Mouse (Mus musculus) yolk sac, embryonic 10.5 days (tissue): Measurements from ENCODE around the gene Tmem117.

Source experiments
- DNase-seq: peaks from one replicate; pipeline ENCODE4 v3.0.0-alpha.2; 2017; ENCODE audit warnings: low spot score

The Tmem117 gene

DNA sequence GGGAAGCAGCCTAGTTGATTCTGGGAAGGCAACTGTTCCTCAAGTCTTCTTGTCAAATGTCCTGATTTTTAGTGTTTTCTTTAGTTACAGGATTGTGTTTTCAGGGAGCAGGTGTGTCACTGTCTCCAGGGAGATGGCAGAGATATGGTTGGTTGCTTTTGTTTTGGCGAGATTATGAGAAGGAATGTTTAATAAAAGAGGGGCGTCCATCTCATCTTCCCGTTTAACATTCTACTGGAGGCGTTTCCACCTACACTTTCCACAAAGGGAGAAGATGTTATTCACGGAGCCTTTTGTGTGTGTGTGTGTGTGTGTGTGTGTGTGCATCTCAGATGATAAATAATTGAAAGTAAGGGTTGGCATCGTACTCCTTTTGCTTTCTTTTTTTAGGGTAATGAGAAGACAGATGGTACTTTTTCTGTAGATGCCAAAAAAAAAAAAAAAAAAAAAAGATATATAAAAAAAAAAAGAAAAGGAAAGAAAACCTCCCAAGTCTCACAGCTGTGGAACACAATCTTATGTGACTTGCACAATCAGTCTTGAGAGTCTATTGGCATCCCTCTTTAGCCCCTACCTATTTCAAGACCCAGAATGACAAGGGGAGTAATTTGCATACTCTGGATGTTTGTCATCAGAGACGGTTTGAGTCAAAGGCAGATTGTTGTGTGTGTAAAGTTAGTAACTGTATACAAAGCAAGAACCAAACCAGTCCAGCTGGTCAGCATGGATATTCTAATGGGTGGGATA is 142.0 kb downstream of the Tmem117 start:
- DNase-seq = no peak

DNA sequence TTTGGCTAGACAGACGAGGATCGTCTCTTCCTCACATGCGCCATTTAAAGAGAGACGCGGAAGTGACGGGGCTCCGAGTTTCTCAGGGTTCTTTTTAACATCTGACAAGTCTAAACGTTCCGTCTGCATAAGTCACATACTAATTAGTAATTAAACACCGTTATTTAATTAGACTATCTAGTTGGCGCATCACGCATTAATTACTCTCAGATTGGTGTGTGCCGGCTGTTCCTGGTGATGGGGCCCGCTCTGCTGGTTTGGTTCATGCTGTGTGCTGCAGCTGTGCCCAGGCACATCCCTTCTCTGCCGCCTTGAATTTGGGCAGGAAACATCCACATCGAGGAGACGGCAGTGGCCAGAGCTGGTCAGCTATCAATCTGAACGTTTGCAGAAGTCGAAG is 142.7 kb downstream of the Tmem117 start:
- DNase-seq = no peak

DNA sequence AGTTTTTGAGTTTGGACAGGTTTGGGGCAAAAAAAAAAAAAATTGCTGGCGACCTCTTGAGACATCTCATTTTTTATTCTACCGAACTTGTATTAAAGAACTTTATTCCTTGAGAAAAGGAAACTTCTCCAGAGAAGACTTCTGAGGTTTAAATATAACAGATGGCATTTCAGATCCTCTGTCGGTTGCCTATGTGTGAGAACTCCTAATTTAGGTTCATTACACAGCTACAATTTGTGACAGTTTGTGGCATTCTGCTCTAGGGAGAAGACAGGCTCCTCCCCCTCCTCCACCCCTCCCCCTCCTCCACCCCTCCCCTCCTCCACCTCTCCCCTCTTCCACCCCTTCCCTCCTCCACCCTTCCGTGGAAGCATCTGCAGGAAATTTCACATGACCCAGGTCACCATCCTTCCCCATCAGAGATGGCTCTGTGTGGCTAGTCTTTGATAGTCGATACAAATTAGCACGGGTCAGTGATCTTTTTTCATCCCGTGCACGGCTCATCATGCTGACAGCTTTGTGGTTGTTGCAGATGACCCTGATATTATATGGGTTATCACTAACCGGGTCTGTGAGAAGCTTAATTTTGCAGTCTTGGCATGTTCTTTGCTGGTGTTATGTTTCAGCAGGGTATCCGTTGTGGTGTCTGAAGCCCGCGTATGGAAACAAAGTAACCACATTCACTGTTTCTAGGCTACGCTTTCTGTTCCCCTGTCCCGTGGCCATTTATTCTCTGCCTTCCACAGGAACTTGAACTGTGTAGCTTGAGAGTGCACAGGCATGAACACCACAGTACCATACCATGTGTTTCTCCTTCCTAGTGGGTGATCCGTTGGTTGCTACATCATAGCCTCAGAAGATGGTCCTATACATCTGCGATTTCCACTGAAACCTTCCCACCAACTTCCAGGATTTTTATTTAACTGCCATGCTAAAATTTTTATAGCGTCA is 147.4 kb downstream of the Tmem117 start:
- DNase-seq = no peak

DNA sequence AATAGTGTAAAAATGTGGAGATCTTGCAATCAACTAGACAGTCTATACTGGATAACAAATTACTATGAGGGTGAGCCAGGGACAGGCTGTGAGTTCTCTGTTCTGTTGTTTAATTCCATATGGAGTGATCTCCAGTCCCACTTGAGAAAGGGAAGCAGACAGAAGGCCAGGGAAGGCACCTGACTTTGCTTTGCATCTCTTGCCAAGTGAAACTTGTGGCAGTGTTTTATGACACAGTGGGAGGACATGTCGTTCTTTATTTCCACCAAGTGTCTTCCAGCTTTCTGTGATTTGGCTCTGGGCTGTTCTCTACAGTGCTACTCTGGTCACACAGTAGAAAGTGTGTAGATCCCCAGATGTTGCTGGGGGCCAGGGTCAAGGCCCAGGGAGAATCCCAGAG is 152.5 kb downstream of the Tmem117 start:
- DNase-seq = no peak

DNA sequence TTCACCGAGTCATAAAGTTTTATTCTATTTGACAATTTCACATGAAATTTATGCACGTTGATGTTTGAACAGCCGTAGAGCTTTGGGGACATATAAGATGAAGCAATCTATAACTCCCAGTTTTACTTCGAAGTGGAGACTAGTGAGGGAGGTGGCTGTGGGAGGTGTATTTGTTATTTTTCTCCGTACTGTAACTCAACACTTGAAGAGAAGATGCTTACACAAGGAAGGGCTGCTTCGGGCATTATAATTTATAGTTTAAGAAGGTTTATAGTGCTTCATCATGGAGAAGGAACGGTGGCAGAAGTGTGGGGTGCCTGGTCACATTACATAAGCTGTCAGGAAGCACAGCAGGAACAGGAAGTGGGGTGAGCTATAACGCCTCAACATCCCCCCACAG is 164.4 kb downstream of the Tmem117 start:
- no peak for DNase-seq

DNA sequence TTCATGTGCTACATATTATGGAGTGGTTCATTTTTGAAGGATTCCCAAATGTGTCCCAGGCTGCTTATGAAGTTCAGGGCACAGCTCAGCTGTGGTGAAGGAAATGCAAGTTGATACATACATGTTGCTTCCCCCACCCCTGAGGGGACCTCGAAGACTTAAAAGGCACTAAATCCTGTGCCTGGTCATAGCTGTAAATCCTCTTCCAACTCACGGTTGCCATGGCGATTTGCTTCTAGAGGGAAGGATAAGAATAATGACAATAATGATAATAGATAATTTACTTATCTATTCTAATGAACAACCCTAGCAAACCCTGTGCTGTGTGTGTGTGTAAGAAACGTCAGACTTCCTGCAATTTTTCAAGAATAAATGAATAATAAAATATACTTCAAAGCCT is 166.5 kb downstream of the Tmem117 start:
- DNase-seq = no peak

DNA sequence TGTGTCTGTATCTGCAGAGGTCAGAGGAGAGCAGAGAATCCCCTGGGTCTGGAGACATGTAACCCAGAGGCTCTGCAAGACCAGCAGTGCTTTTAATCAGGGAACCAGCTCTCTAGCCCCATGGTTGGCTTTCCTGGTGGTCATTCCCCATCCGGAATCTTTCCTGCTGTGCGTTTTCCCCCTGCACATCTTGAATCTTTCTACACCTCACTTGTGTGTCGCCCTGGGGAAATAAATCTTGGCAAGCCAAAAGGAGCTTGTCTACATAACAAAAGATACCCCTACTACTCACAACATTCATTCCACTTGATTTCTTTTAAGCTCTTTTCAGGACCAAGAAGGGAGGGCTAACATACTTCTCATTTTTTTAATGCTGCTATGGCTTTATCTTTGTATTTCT is 169.2 kb downstream of the Tmem117 start:
- DNase-seq = no peak

DNA sequence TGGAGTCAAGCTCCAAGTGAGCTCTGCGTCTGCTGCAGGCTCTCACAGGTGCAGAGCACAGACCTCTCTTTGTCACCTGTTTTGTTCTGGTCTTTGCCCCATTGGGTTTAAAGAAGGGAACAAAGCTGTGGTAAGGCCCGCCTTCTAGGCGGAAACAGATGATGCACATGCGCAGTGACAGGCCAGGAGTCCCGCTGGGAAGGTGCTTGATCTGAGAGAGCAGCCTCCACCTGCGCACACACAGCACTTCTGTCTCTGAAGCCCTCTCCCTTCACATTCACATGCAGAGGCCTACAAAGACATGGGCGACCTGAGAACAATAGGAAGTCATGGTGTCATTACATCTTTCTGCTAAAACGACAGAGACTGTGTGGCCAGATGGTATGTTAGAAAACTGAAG is 172.4 kb downstream of the Tmem117 start:
- no peak for DNase-seq

DNA sequence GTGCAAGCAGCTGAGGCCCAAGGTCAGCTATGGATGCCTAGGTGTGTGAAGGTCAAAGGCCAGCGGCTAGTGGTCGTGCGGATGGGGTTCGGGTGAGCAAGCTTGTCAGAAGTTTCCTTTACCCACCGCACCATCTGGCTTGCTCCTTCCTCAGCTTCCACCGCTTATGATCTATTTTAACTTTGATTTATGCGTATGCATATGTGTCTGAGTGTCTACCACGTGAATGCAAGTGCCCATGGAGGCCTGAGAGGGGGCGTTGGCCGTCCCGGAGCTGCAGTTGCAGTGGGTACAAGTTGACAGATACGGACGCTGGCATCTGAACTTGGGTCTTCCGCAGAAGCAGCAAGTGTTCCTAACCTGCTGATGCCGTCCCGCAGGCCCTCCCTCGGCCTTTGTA is 173.8 kb downstream of the Tmem117 start:
- DNase-seq = no peak

DNA sequence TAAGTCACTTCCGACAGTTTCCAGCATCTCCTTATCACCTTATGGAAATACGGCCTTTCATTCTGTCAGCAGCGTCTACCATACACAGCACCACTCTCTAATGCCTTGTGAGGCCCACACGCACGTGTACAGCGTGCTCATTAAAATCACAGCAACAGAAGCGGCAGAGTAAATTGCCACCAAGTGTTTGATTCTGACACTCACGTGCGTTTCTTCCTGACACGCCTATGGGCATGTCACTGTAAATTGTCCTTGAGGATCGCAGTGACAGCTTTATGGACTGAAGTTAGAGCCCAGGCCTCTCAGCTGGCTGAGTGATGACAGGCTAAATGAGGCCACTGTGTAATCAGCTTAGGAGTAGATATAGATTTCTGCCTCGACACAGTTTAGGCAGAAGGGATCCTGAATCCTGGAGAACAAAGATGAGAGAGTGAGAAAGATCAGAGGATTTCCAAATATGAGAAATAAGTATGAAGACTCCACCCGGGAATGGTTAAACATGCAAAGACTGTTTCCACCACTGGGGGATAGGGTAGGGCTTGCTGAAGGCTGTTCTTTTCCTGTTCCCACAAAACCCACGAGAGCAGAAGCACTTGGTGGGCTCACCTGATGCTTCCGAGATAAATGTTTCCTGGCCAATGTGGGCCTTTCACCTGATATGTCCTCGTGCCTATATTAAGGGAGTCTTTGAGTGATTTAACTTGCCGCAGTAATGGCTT is 174.8 kb downstream of the Tmem117 start:
- no peak for DNase-seq

DNA sequence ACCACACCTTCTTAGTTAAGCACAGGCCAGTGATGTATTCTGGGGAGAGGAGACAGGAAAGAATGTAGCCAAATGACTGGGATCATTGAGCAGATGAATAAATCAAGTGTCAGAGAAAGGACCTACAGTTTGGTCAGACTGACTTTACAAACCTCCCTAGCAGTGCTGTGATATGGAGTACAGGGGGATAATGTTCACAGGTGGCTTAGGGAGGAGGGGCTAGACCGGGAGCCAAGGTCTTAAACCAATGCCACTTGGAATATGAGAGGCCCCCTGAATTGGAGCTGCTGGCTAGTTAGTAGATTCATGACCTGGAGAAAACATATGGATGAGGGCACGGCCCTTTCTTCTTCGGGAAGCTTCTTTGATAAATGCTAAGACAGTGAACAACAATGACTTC is 177.0 kb downstream of the Tmem117 start:
- no peak for DNase-seq

DNA sequence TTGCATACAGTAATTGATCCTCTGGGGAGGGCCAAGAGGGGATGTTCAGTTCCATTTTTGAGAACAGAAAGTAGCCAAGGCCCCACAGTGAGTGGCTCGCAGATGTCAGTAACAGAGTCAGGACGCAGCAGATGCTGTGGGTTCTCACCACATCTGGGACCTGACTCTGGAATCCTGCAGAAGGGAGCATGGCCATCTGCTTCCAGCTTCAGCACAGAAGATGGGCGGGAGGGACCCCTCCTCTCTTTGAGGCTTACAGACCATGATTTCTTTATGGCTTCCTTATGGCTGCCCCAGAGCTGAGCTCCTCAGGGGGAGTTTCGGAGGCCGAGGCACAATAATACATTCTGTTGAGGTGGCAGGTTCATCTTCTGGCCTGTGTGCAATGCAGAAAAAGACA is 182.5 kb downstream of the Tmem117 start:
- DNase-seq = no peak

DNA sequence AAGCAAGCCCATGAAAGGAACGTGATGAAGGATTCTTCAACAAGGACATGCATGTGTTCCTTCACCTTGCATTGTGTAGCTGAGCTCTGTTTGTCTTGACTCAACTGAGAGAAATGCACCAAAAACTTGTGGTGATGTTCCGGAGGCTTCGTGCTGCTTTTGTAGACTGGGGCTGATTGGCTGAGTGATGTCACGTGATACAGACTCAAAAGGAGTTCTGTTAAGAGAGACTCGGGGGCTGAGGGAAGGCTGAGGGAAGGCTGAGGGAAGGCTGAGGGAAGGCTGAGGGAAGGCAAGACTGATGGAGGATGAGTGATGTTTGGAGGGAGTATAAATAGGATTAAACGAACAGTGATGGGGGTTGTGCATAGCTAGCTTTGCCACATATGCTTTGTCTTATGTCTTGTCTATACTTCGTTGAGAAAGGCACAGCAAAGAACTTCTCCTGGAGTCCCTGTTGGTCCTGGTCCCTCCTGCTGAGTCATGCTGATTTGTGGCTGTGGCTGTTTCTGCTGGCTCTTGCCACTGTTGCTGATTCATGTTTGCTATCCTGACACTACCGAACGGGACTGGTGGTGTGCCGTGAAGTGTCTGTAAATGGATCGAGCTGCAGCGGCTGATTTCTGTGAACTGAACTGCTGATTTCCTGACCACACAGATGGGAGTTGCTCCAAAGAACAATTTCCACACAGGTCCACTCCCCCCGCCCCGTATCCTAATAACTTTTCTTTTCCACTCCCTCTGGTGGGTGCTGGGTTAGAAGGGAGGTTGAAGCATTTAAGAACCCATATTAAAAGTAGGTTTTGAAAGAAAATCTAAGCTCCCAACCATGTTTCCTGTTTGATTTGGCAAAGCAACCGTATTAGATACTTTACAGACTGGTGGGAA is 185.4 kb downstream of the Tmem117 start:
- no peak for DNase-seq

DNA sequence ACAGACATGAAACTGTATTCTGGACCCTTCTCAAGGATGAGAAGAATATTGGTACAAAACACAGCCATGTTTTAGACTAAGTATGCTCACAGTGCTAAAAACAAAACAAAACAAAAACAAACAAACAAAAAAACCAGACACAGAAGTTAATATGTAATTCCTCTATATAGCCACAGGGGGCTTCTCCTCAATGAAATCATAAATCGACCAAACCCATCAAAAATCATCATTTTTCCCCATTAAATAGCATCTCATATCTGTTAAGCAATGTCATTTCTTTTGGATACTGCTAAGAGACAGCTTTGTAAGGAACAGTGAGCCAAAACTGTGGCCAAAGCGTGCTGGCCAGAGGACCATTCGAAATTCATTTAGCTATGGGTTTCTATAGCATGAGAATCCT is 206.6 kb downstream of the Tmem117 start:
- DNase-seq = no peak

DNA sequence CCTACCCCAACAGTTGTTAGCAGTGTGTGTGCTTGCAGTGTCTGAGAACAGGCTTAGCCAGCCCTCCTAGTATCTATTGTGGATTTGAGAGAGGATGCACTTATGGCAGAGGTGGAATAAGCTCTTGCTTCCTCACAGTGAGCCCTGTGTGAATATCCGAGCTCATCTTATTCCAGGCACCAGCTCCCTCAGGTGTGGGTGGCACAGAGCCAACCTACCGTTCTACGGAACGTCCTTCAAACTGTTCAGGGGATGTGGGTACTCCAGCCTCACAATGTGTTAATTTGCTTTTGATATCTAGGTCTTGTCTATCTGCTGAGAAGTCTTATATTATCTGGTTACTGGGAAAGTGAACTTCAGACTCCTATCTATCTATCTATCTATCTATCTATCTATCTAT is 209.6 kb downstream of the Tmem117 start:
- no peak for DNase-seq

DNA sequence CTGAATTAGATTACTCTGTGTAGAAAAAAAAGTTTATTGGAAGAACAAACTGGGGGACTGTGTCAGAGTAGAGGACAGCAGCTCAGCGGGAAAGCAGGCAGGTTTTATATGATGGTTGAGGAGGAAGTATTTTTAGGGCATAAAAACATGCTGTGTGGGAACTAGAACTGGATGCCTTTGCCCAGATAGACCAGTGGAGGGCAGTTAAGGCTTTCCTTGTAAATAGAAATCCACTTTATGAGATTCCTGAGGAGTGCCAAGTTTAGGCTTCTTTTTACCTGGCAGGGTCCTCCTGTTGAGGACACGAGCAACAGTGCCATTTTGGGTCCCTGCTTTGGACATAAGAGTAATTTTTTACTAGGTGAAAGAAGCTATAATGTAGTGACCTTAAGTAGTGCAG is 218.5 kb downstream of the Tmem117 start:
- no peak for DNase-seq

DNA sequence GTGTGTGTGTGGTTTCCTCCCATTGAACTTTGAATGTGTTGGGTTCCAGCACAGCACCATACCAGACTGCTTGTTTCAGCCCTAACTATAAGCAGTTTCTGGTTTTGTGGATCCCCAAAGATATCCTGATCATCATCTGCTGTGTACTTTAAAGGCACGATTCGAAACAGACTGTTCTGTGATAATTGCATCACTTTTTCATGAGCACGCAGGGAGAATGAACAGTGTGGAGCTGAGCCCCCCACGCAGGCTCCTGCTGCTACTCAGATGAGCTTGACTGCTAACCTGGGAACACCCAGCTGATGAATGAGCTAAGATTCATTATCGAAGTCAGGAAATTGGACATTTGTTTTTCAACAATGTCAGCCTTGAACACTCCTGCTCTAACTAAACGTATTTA is 230.6 kb downstream of the Tmem117 start:
- no peak for DNase-seq

DNA sequence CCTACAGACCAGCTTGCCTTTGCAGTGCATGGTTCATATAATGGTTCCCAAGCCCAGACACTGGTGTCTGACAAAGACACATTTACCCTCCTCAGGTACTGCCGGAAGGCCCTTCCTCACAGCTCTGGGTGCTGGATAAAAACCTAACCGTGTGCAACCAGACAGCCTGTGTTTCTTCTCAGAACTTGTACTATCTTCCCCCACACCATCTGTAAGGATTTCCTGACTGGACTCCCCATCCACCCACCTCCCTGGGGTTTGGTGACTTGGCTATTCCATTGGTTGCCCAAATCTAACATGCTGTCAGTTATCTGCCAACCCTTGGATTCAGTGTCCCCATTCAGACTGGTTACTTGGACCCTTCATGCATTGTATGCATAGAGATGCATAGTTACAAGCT is 232.1 kb downstream of the Tmem117 start:
- no peak for DNase-seq

DNA sequence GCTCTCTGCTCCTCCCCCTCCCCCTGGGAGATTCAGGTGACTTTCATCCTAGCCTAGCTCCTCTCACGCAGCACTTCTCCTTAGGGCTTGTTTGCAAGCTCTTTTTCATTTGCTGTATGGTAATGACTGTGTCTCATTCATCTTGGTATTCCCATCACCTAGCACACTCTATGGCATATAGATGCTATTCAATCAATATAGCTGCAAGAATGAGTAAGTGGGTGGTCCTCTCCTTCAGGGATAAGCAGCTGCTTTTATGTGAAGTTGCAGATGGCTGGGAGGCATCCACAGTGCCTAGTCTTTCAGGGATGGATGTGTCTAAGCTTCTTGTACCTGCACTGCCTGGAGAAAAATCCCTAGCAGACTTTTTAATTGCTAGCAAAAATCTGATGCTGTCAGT is 235.1 kb downstream of the Tmem117 start:
- DNase-seq = no peak

DNA sequence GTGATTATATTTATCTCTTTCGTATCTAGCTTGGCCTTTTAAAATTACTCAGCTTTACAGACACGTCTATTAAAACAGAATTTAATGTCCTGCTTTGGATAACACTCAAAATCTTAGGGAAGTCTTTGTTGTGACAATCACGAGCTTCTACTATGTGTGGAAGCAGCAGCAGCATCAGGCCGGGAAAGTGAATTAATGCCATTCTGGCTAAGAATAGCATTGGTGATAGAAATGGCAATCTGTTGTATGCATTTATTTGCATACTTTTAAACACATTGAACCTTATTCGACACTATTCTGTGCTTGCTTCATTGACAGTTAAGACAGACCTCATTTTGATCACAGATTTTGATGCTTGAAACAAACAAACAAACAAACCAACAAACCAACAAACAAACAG is 239.3 kb downstream of the Tmem117 start:
- no peak for DNase-seq

DNA sequence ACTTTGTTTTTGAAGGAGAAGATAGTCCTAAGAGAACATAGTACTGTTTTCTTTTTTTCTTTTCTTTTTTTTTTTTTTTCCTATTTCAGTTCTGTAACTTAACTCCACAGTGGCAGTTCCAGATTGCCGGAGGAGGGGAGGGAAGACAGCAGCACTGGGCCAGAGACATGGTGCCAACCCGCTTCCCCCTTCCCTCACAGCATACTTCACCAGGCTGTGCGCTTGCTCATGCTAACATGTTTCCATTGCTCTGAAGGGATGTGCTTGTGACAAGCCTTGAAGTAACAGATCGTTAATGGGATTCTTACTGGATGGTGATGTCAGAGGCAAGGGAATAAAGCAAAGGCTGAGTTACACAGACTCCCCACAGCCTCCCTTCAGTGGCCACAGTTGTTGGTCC is 256.0 kb downstream of the Tmem117 start:
- DNase-seq = no peak

DNA sequence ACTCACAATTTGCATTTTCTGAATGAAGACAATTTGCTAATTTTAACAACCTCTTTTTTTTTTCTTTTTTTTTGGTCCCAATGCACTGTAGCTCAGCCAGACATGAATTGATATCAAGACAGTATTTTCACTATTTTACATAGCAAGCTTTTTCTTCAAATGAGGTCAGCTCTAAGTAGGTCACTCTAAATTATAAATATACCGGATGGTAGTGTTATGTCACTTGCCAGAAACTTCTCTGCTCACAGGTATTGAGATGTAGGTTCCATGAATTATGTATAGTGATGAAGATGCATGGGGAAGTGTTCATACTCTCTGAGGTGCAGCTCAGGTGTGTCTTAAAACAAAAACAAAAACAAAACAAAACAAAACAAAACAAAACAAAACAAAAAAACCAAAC is 264.2 kb downstream of the Tmem117 start:
- no peak for DNase-seq
